Mouse (Mus musculus) forebrain, embryonic 16.5 days (tissue): ENCODE measurements around the gene Glul. TPM values are rescaled to one million over a fixed set of nuclear protein-coding genes. Genes with fewer than 3 reads are reported as not detected.

Experiments
- ATAC-seq: fragments of 200-750 bp; cut with Nextera tagmentation; 2 replicates; pipeline ENCODE4 v1.8.0; 2017; ENCODE audit warnings: mild to moderate bottlenecking, moderate library complexity
- H3K27ac ChIP-seq: fragments of 300-500 bp; sonication (generic); 2 replicates; pipeline ENCODE4 v1.5.1; 2014; ENCODE audit warnings: low read length, control low read depth
- H3K27me3 ChIP-seq: fragments of 300-500 bp; sonication (generic); replicated peaks from 2 replicates; pipeline ENCODE4 v1.6.1; 2014; ENCODE audit warnings: low read length; ENCODE audit not compliant: control insufficient read depth, insufficient read depth
- H3K36me3 ChIP-seq: fragments of 300-500 bp; sonication (generic); 2 replicates; pipeline ENCODE4 v1.6.1; 2014; ENCODE audit not compliant: control insufficient read depth, insufficient read depth
- H3K4me1 ChIP-seq: fragments of 300-500 bp; sonication (generic); replicated peaks from 2 replicates; pipeline ENCODE4 v1.6.1; 2014; ENCODE audit warnings: low read length; ENCODE audit not compliant: control insufficient read depth, insufficient read depth
- H3K4me2 ChIP-seq: fragments of 300-500 bp; sonication (generic); 2 replicates; pipeline ENCODE4 v1.6.1; 2014; ENCODE audit warnings: mild to moderate bottlenecking, low read length, control low read depth
- H3K4me3 ChIP-seq: fragments of 300-500 bp; sonication (generic); replicated peaks from 2 replicates; pipeline ENCODE4 v1.5.1; 2014; ENCODE audit warnings: mild to moderate bottlenecking, low read length, control low read depth
- H3K9ac ChIP-seq: fragments of 300-500 bp; sonication (generic); replicated peaks from 2 replicates; pipeline ENCODE4 v1.6.1; 2014; ENCODE audit warnings: low read depth, low read length, control low read depth
- H3K9me3 ChIP-seq: fragments of 300-500 bp; sonication (generic); 2 replicates; pipeline ENCODE4 v1.6.1; 2016; ENCODE audit warnings: low read length; ENCODE audit not compliant: control insufficient read depth
- WGBS: fragments of 180-500 bp; shearing (Covaris S2); extraction: QIAGEN DNeasy Blood & Tissue Kit; methylation state at CpG from one replicate; pipeline ENCODE4 v1.1.7; 2014; 5-methylcytosine and 5-hydroxymethylcytosine counted together
- polyA plus RNA-seq: library from polyadenylated mRNA; unstranded; fragments of >200 nt; fragmentation: Nextera tagmentation; extraction: Ambion mirVana; gene quantifications from 2 replicates; pipeline ENCODE4 v1.2.1, GENCODE M21; 2015

Glul gene
- polyA plus RNA-seq, 1 experiment from 2014 or later = 114 TPM

- Histone ChIP-seq H3K4me3 (no peak overlapping the region), H3K27me3 (no peaks in the 10 kb centered on the region), H3K36me3 (no peaks in the 10 kb centered on the region), H3K4me1 (peaks cover 13% of the 10 kb centered on the region), H3K27ac (no peak overlapping the region), H3K9me3 (no peaks in the 10 kb centered on the region), H3K9ac (no peak overlapping the region), H3K4me2 (no peak overlapping the region)
- no peak for ATAC-seq
- WGBS = 52% methylated on average over 8 of the region's 8 CpGs
Observed at GRCm38 (mm10) chr1:153894201-153894893, 5.4 kb upstream of the Glul start.

GRCm38 (mm10) chr1:153894979-153895378 lies 4.8 kb upstream of the Glul start:
- ATAC-seq = peak; percentile 4
- H3K27me3 ChIP-seq = no peaks in the 10 kb centered on the region
- H3K9ac ChIP-seq = no peak overlapping the region
- H3K9me3 ChIP-seq = no peaks in the 10 kb centered on the region
- WGBS = 33% methylated on average over 5 of the region's 5 CpGs
- peaks cover 13% of the 10 kb centered on the region for H3K4me1 ChIP-seq
- H3K4me2 ChIP-seq = no peak overlapping the region
- H3K27ac ChIP-seq = no peak overlapping the region
- H3K4me3 ChIP-seq = no peak overlapping the region
- H3K36me3 ChIP-seq = no peaks in the 10 kb centered on the region

DNA sequence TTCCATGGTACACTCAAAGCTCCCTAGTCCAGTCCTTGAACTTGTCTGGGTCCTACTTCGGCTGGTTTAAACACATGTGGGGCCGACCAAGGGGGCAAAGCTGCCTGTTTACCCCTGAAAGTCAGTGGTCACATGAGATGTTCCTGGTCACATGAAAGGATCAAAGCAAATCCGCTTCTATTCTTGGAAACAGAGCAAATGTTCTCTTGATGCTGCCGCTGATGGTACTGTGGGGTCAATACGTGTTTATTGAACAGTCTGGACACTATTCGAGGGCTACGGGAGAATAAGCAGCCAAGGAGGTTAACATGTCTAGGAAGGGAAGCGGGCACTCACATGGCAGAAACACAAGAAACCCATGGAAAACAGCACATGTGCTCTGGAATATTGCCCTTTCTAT lies 2.5 kb upstream of the Glul start:
- 88% methylated on average over 8 of the region's 8 CpGs for WGBS
- no peaks in the 10 kb centered on the region for H3K27me3 ChIP-seq
- no peak overlapping the region for H3K27ac ChIP-seq
- no peak overlapping the region for H3K9ac ChIP-seq
- no peaks in the 10 kb centered on the region for H3K9me3 ChIP-seq
- H3K4me1 ChIP-seq = peaks cover 24% of the 10 kb centered on the region
- no peak overlapping the region for H3K4me2 ChIP-seq
- H3K4me3 ChIP-seq = no peak overlapping the region
- H3K36me3 ChIP-seq = no peaks in the 10 kb centered on the region
- ATAC-seq = no peak

DNA sequence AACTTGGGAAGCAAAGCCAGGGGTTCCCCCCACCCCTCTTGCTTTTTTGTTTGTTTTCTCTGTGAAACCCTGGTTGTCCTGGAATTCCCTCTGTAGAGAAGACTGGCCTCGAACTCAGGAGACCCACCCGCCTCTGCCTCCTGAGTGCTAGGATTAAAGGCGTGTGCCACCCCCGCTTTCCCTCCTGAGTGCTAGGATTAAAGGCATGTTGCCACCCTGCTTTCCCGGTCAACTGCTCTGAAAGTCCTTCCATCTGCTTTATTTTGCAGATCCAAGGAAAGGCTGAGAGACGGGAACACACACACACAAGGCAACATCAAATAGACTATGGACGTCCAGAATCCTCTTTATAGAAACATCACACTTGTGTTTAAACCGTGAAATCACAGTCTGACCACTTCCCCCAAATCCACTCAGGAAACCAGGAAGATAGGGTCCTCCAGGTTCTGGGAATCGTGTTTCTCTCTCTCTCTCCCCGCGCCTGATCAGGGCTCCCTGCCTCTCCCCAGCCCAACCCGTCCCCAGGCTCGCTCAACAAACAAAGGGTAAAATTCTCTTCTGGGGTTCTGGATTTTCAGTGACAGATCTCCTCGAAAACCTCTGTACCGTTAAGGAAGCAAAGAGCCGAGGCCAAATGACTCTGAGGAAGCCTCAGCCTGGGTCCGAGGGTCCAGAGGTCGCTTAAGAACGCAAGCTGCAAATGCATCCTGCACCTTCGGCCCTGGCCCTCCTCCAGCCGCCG lies 584 bp upstream of the Glul start:
- Histone ChIP-seq H3K4me2 (peak overlapping the region; percentile 66), H3K9me3 (no peaks in the 10 kb centered on the region), H3K27ac (peak overlapping the region; percentile 97), H3K9ac (peak overlapping the region; percentile 79), H3K36me3 (peaks cover 6% of the 10 kb centered on the region; the same call in 1 of the 2 replicates), H3K4me1 (peaks cover 35% of the 10 kb centered on the region), H3K27me3 (no peaks in the 10 kb centered on the region), H3K4me3 (peak overlapping the region; percentile 83)
- peak; percentile 59 for ATAC-seq
- WGBS = 15% methylated on average over 22 of the region's 22 CpGs

DNA sequence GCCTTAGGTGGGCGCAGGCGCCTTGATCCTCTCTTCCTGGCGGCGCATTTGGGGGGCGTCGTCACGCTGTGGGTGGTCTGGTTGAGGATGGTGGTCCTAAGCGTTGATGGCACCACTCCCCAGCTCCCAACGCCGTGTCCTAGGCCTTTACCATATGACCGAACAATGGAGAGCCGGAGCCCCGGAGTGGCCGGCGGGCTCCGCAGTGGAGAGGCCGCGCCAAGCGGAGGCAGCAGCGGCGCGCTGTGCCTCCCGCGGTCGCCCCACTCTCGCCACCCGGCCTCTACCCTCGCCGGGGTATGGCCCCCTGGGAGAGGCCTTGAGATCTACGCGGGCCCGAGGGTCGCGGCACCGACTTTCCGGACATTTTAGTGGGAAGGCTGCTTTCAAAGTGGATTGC lies 637 bp downstream of the Glul start:
- ATAC-seq = peak; percentile 29
- H3K4me3 ChIP-seq = peak overlapping the region; percentile 83
- no peaks in the 10 kb centered on the region for H3K27me3 ChIP-seq
- peak overlapping the region; percentile 79 for H3K9ac ChIP-seq
- peaks cover 13% of the 10 kb centered on the region for H3K36me3 ChIP-seq
- 0% methylated on average over 35 of the region's 36 CpGs for WGBS
- H3K4me2 ChIP-seq = peak overlapping the region; percentile 66
- peaks cover 26% of the 10 kb centered on the region for H3K4me1 ChIP-seq
- no peaks in the 10 kb centered on the region for H3K9me3 ChIP-seq
- H3K27ac ChIP-seq = peak overlapping the region; percentile 97

GRCm38 (mm10) chr1:153900860-153901730 lies 1.4 kb downstream of the Glul start:
- Histone ChIP-seq H3K27ac (peak overlapping the region; percentile 97), H3K4me2 (peak overlapping the region; percentile 66), H3K9ac (peak overlapping the region; percentile 79), H3K4me1 (peaks cover 26% of the 10 kb centered on the region), H3K9me3 (no peaks in the 10 kb centered on the region), H3K36me3 (peaks cover 17% of the 10 kb centered on the region), H3K27me3 (no peaks in the 10 kb centered on the region), H3K4me3 (peak overlapping the region; percentile 83)
- no peak for ATAC-seq
- under 1% methylated on average over 25 of the region's 25 CpGs for WGBS

DNA sequence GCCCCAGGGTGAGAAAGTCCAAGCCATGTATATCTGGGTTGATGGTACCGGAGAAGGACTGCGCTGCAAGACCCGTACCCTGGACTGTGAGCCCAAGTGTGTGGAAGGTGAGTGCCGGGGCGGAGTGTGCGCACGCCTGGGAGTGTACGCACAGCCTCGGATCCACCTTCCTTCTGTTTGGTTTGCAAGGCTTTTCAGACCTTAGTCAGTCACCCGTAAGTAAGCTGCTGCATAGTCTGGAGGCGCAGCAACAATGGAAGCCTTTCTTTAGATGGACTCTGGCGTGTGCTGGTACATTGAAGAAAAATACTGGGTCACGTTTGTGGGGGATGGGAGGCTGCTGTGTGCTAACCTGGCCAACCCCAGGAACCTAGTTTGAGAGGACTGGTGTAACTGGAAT lies 3.3 kb downstream of the Glul start:
- Histone ChIP-seq H3K36me3 (peaks cover 31% of the 10 kb centered on the region), H3K4me1 (peaks cover 26% of the 10 kb centered on the region), H3K27ac (no peak overlapping the region), H3K9ac (0 out of 2 replicates have a peak overlapping the region, but pooled peaks have one; percentile 7), H3K4me3 (peak overlapping the region; percentile 6; the same call in 1 of the 2 replicates), H3K27me3 (no peaks in the 10 kb centered on the region), H3K9me3 (no peaks in the 10 kb centered on the region), H3K4me2 (peak overlapping the region; percentile 35)
- 18% methylated on average over 13 of the region's 13 CpGs for WGBS
- ATAC-seq = no peak

- no peaks in the 10 kb centered on the region for H3K27me3 ChIP-seq
- H3K4me1 ChIP-seq = peaks cover 22% of the 10 kb centered on the region
- H3K9ac ChIP-seq = no peak overlapping the region
- peaks cover 37% of the 10 kb centered on the region for H3K36me3 ChIP-seq
- no peak overlapping the region for H3K4me3 ChIP-seq
- no peak overlapping the region for H3K4me2 ChIP-seq
- no peak overlapping the region for H3K27ac ChIP-seq
- 97% methylated on average over 14 of the region's 14 CpGs for WGBS
- H3K9me3 ChIP-seq = no peaks in the 10 kb centered on the region
- ATAC-seq = no peak
Observed at GRCm38 (mm10) chr1:153904236-153904635, 4.5 kb downstream of the Glul start.

GRCm38 (mm10) chr1:153905884-153906283 lies 6.1 kb downstream of the Glul start:
- 96% methylated on average over 3 of the region's 3 CpGs for WGBS

More at GRCm38 (mm10) chr1:153905884-153906283, 6.1 kb downstream of the Glul start:
- Histone ChIP-seq H3K36me3 (peaks cover 46% of the 10 kb centered on the region), H3K27me3 (no peaks in the 10 kb centered on the region), H3K4me1 (peaks cover 22% of the 10 kb centered on the region), H3K4me3 (no peak overlapping the region), H3K4me2 (no peak overlapping the region), H3K27ac (no peak overlapping the region), H3K9ac (no peak overlapping the region), H3K9me3 (no peaks in the 10 kb centered on the region)
- ATAC-seq = no peak
